Mouse (Mus musculus): ENCODE measurements at regions not wholly inside any gene's neighbourhood (a gene's known extent, or its start where the extent isn't known, plus 50 kb on each side); places are given as distances from the start of the nearest gene placed in this dataset.

DNA sequence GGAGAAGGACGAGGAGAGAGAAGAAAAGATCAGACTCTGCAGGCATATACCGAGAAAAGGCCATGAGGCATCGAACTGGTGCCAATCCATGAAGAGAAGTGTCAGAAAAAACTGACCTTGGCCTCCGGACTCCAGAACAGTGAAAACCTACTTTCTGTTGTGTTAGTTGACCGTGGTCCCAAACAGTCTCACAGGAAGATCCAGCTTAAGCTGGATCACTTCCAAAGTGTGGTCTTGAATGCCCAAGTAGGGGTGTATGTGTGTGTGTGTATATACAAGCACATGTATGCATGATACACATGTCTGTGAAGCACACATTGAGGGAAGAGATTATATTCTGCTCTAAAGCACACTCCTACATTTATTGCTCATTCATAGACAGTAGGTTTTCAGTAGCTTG lies 93.3 kb upstream of the Ankrd55 start:
- TF ChIP-seq CTCF (IDR thresholded peaks at IDR 0.05; ENCODE audit: extremely low read depth, insufficient read length, insufficient replicate concordance, low read depth, low read length) (no peak), POLR2A (IDR thresholded peaks at IDR 0.05; ENCODE audit: low read depth, low read length) (no peak)

Measured in small intestine, adult 2 months (tissue).